Mouse (Mus musculus) C2C12 (cell line): ENCODE measurements around the gene Lrrc10.

ENCODE experiments used
- CEBPB ChIP-seq: IDR thresholded peaks from one replicate; pipeline ENCODE4 v1.6.1; 2011; ENCODE audit warnings: low read depth, mild to moderate bottlenecking, control low read depth, moderate library complexity
- CTCF ChIP-seq: IDR thresholded peaks from one replicate; pipeline ENCODE4 v1.5.1; 2011; ENCODE audit not compliant: control insufficient read depth, insufficient read depth, insufficient read length
- MAX ChIP-seq: IDR thresholded peaks from one replicate; pipeline ENCODE4 v1.6.1; 2011; ENCODE audit warnings: mild to moderate bottlenecking, control low read depth
- MYOG ChIP-seq: IDR thresholded peaks from one replicate; pipeline ENCODE4 v1.6.1; 2011; ENCODE audit not compliant: control insufficient read depth, insufficient read length; ENCODE audit errors: extremely low read depth
- USF1 ChIP-seq: IDR thresholded peaks from one replicate; pipeline ENCODE4 v1.6.1; 2011; ENCODE audit warnings: low read depth, mild to moderate bottlenecking, control low read depth, moderate library complexity

DNA sequence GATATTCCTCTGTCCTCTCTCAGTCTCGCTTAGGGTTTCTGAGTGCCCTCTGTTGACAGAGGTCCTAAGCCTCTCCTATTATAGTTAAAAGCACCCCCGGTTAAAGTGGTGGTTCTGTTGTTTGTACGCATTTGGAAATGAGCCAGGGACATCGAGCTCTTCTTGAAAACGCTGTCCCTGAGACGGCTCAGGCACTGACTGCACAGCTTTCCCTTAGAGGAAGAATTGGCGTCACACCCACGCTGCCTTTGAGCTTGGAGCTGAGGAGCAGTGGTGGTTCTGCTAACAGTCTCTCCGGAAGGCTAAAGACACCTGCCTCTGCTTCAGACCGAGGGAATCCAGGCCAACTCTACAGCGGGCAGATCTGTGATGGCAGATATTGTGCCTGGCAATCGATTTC is 44.2 kb upstream of the Lrrc10 start:
- TF ChIP-seq CTCF (no peak), USF1 (no peak), MYOG (no peak), CEBPB (no peak), MAX (no peak)
